Mouse (Mus musculus): ENCODE results near the gene Coro2b. TPM values are rescaled to one million over a fixed set of nuclear protein-coding genes. Genes with fewer than 3 reads are reported as not detected.

Gene Coro2b
- polyA plus RNA-seq, 1 experiment from 2014 or later, result 26.2 TPM

DNA sequence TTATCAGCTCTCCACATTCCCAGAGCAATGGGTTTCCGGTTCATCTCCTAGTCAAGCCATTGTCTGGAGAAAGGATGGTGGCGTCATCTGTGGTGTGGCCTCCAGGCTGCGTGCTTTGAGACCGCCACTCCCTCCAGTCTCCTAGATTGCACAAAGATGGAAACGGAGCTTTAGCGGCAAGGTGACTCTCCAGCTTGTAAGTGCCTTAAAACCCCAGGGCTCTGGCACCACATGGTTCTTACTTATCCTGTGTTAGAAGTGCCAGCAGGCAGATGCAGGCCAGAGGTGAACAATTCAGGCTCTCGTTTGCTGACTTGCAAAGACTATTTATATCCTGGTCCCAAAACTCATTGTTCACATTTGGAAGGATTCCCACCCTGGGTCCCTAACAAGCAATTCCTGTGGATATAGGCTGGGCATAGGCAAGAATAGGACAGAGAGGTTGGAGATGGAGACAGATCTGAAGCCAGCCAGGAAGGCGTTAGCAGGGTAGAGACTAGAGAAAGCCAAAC lies 155.4 kb downstream of the Coro2b start:
- ATAC-seq (ENCODE audit: insufficient read depth) (peak; percentile 57; the same call in 1 of the 2 replicates), DNase-seq (peak; percentile 46)
- no peak for TF ChIP-seq CTCF (IDR thresholded peaks at IDR 0.05; ENCODE audit: low read depth)
- Histone ChIP-seq H3K27me3 (ENCODE audit: insufficient read depth, low read length) (no peaks in the 10 kb centered on the region), H3K9me3 (ENCODE audit: low read depth, low read length) (no peaks in the 10 kb centered on the region), H3K27ac (ENCODE audit: low read depth) (peak overlapping the region; percentile 58; the same call in 1 of the 2 replicates), H3K4me3 (ENCODE audit: low read depth, low read length) (no peak overlapping the region), H3K4me2 (no peak overlapping the region), H3K4me1 (ENCODE audit: insufficient read depth) (no peaks in the 10 kb centered on the region; the same call in 1 of the 2 replicates), H3K36me3 (ENCODE audit: insufficient read depth) (peaks cover 40% of the 10 kb centered on the region), H3K9ac (no peak overlapping the region)
- 53% methylated on average over 8 of the region's 8 CpGs for WGBS

DNA sequence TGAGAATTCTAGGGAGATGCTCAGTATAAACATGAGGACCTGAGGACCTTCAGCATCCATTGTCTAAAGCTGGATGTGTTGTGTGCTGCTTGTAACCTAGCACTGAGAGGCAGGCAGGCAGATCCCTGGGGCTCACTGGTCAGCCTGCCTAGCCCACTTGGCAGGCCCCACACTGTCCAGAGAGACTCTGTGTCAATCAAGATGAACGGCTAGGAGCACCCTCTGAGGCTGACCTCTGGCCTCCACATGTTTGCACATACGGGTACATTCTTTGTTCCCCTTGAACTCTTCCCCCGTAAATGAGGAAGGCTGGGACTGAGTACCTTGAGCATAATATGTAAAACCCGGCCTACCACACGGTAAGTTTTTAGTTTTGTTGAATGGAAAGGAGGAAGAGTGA lies 156.5 kb downstream of the Coro2b start:
- Histone ChIP-seq H3K27me3 (ENCODE audit: insufficient read depth, low read length) (no peaks in the 10 kb centered on the region), H3K9me3 (ENCODE audit: low read depth, low read length) (no peaks in the 10 kb centered on the region), H3K4me2 (no peak overlapping the region), H3K4me1 (ENCODE audit: insufficient read depth) (no peaks in the 10 kb centered on the region; the same call in 1 of the 2 replicates), H3K4me3 (ENCODE audit: low read depth, low read length) (no peak overlapping the region), H3K27ac (ENCODE audit: low read depth) (no peak overlapping the region), H3K36me3 (ENCODE audit: insufficient read depth) (peaks cover 51% of the 10 kb centered on the region), H3K9ac (no peak overlapping the region)
- no peak for DNase-seq
- no peak for ATAC-seq (ENCODE audit: insufficient read depth)
- 47% methylated on average over 5 of the region's 5 CpGs for WGBS
- TF ChIP-seq CTCF (IDR thresholded peaks at IDR 0.05; ENCODE audit: low read depth), result no peak

DNA sequence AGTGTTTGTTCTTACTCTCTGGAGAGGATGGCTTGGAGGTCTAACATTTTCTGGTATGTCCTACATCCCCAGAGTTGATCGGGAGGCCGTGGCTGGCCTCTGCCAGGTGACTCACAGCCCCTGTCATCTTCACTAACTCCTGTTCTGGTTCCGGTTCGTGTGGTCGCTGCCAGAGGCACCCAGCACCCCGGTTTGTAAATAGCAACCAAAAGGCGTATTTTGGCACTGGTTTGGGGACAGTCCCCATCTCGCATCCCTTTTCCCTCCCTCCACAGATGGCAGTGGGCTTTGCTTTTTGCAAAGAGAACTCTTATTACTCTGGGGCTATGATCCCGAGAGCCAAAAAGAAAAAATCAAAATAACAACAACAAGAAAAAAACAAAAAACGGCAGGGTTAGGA lies 158.9 kb downstream of the Coro2b start:
- DNase-seq, result no peak
- no peak for TF ChIP-seq CTCF (IDR thresholded peaks at IDR 0.05; ENCODE audit: low read depth)
- H3K4me2 ChIP-seq, result no peak overlapping the region

DNA sequence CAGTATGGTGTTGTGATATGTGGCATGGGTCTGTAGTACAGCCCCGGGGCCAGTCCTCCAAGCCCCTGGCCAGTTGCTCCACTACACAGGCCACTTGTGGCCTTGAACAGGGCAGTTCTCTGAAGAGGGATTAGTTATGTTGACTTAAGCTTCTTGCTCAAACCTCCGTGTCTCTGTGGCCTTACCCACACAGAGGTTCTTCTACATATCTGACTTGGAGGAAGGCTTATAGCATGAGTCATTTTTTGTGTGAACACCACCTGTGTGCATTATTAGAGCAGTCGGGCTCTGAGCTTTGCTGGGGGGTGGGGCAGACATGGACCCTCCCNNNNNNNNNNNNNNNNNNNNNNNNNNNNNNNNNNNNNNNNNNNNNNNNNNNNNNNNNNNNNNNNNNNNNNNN lies 162.6 kb downstream of the Coro2b start:
- Histone ChIP-seq H3K9ac (no peak overlapping the region), H3K4me2 (no peak overlapping the region), H3K4me1 (ENCODE audit: insufficient read depth) (peaks cover 21% of the 10 kb centered on the region; the same call in 1 of the 2 replicates), H3K4me3 (ENCODE audit: low read depth, low read length) (no peak overlapping the region), H3K27ac (ENCODE audit: low read depth) (peak overlapping the region; percentile 66; the same call in 1 of the 2 replicates), H3K9me3 (ENCODE audit: low read depth, low read length) (no peaks in the 10 kb centered on the region), H3K27me3 (ENCODE audit: insufficient read depth, low read length) (no peaks in the 10 kb centered on the region), H3K36me3 (ENCODE audit: insufficient read depth) (peaks cover 73% of the 10 kb centered on the region)
- ATAC-seq (ENCODE audit: insufficient read depth) (peak; percentile 59), DNase-seq (no peak)
- WGBS, result 58% methylated on average over 3 of the region's 3 CpGs
- no peak for TF ChIP-seq CTCF (IDR thresholded peaks at IDR 0.05; ENCODE audit: low read depth)

More for the DNA sequence above, 158.9 kb downstream of the Coro2b start:
- no peak overlapping the region for H3K9ac ChIP-seq
- peaks cover 74% of the 10 kb centered on the region for H3K36me3 ChIP-seq (ENCODE audit: insufficient read depth)
- ATAC-seq (ENCODE audit: insufficient read depth), result no peak
- H3K4me3 ChIP-seq (ENCODE audit: low read depth, low read length), result no peak overlapping the region
- 88% methylated on average over 10 of the region's 10 CpGs for WGBS
- peaks cover 7% of the 10 kb centered on the region; the same call in 1 of the 2 replicates for H3K4me1 ChIP-seq (ENCODE audit: insufficient read depth)
- no peak overlapping the region for H3K27ac ChIP-seq (ENCODE audit: low read depth)
- H3K27me3 ChIP-seq (ENCODE audit: insufficient read depth, low read length), result no peaks in the 10 kb centered on the region
- H3K9me3 ChIP-seq (ENCODE audit: low read depth, low read length), result no peaks in the 10 kb centered on the region

DNA sequence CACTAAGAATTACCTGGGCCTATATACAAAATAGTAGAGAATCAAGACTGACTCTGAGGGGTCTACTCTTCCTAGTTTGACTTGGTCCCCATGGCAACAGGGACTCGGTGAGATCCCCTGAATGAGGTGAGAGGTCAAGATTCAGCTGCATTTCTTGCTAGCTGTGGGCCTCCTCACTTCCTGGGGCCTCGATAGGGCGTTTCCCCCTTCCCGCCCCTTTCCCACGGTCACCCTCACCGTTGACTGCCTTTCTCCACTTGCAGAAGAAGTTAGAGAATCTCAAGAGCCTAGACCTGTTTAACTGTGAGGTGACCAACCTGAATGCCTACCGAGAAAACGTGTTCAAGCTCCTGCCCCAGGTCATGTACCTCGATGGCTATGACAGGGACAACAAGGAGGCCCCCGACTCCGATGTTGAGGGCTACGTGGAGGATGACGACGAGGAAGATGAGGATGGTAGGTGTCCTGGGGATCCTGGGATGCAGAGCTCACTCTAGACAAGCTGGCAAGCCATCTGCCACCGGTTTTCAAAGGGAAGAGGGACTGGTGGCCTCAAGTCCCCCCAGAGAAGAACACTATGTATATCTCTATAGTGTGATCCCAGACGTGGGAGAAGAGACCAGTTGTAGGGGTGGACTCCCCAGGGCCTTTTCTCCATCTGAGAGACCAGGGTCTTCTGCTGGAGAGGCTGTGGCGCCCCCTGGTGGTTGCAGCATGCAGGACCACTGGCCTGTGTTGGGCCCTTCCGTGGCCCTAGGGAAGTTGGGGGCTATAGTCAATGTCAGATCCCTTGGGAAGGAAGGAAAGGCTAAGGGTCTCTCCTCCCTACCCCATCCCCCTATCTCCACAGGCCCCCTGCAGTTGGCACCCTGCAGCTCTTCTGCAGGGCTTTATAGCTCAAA lies 163.4 kb downstream of the Coro2b start:
- TF ChIP-seq CTCF (IDR thresholded peaks at IDR 0.05; ENCODE audit: low read depth), result peak; percentile 90
- no peaks in the 10 kb centered on the region for H3K9me3 ChIP-seq (ENCODE audit: low read depth, low read length)
- no peak overlapping the region for H3K4me2 ChIP-seq
- H3K27ac ChIP-seq (ENCODE audit: low read depth), result peak overlapping the region; percentile 31; the same call in 1 of the 2 replicates
- 46% methylated on average over 18 of the region's 18 CpGs for WGBS
- DNase-seq, result peak; percentile 73
- H3K36me3 ChIP-seq (ENCODE audit: insufficient read depth), result peaks cover 72% of the 10 kb centered on the region
- no peak overlapping the region for H3K9ac ChIP-seq
- no peak overlapping the region for H3K4me3 ChIP-seq (ENCODE audit: low read depth, low read length)
- peaks cover 26% of the 10 kb centered on the region; the same call in 1 of the 2 replicates for H3K4me1 ChIP-seq (ENCODE audit: insufficient read depth)
- H3K27me3 ChIP-seq (ENCODE audit: insufficient read depth, low read length), result no peaks in the 10 kb centered on the region
- ATAC-seq (ENCODE audit: insufficient read depth), result peak; percentile 33; the same call in 1 of the 2 replicates

DNA sequence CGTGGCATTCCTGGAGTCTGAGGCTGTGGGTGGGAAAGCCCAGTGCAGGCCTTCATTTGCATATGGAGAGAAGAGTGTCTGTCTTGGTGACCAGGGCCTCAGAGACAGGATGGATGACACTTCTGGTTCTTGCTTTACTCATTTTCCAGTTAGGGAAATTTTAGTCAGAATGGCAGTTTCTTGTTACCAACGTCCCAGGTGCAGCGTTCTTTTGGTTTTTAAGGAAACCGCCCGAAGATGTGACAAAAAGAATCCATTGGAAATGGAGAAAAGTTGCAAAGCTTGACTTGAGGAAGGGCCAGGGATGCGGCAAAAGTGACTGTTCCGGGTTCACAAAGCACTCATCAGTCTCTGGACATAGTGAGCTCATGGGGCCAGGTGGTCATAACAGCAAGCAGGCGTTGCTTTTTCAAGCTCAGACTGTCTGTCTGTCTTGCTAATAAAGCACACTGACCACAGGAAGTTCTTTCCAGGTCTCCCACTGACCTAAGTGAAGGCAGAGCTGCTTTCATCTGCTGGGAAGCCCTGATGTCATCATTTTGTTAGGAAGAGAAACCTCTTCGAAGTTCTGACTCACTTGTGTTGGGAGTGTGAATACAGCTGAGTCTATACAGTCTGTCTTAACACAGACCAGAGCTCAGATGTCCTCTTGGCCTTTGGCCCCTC lies 164.2 kb downstream of the Coro2b start:
- Histone ChIP-seq H3K4me3 (ENCODE audit: low read depth, low read length) (no peak overlapping the region), H3K9me3 (ENCODE audit: low read depth, low read length) (no peaks in the 10 kb centered on the region), H3K9ac (no peak overlapping the region), H3K4me2 (no peak overlapping the region), H3K4me1 (ENCODE audit: insufficient read depth) (peaks cover 33% of the 10 kb centered on the region; the same call in 1 of the 2 replicates), H3K27me3 (ENCODE audit: insufficient read depth, low read length) (no peaks in the 10 kb centered on the region), H3K36me3 (ENCODE audit: insufficient read depth) (peaks cover 65% of the 10 kb centered on the region), H3K27ac (ENCODE audit: low read depth) (no peak overlapping the region)
- 70% methylated on average over 9 of the region's 9 CpGs for WGBS
- no peak for TF ChIP-seq CTCF (IDR thresholded peaks at IDR 0.05; ENCODE audit: low read depth)
- DNase-seq, result no peak
- no peak for ATAC-seq (ENCODE audit: insufficient read depth)
